ENCODE assay signal across 14 mouse cellular contexts in genomic region chr5:65866591-65866990, GRCm38 (mm10).
"Had no signal": no experiment of that assay in that cellular context is flagged by ENCODE, and none has a peak within 500 bp of the region (broad histone marks: within the 10 kb centered on the region; RNA-seq: fewer than 3 reads in every experiment).

No protein-coding gene starts in this region.

- H3K4me1 ChIP-seq: limb, embryonic 10.5 days; lung, embryonic 15.5 days; midbrain, embryonic 15.5 days; neural tube, embryonic 13.5 days had no signal

- H3K4me3 ChIP-seq: kidney, embryonic 15.5 days; left cerebral cortex, adult 2 months; limb, embryonic 10.5 days; liver, embryonic 12.5 days; lung, embryonic 15.5 days; midbrain, embryonic 15.5 days; neural tube, embryonic 13.5 days had no signal

- H3K36me3 ChIP-seq: kidney, embryonic 15.5 days; limb, embryonic 10.5 days; liver, embryonic 12.5 days; lung, embryonic 15.5 days; midbrain, embryonic 15.5 days; neural tube, embryonic 13.5 days had no signal

- H3K4me2 ChIP-seq: kidney, embryonic 15.5 days; liver, embryonic 12.5 days; lung, embryonic 15.5 days; midbrain, embryonic 11.5 days; midbrain, embryonic 15.5 days; neural tube, embryonic 13.5 days had no signal

- DNase-seq: kidney, adult 2 months; kidney, postnatal 14 days; lung, postnatal 14 days; right cerebral cortex, postnatal 14 days had no signal

- H3K27me3 ChIP-seq: kidney, embryonic 15.5 days; liver, embryonic 12.5 days; lung, embryonic 15.5 days; midbrain, embryonic 15.5 days; neural tube, embryonic 13.5 days had no signal

- H3K9ac ChIP-seq: kidney, embryonic 15.5 days; liver, embryonic 12.5 days; lung, embryonic 15.5 days; midbrain, embryonic 15.5 days; neural tube, embryonic 13.5 days had no signal

- ATAC-seq: intestine, embryonic 16.5 days; liver, embryonic 12.5 days; midbrain, embryonic 15.5 days had no signal

- H3K27ac ChIP-seq: kidney, embryonic 15.5 days; left cerebral cortex, adult 2 months; limb, embryonic 10.5 days; liver, embryonic 12.5 days; lung, embryonic 15.5 days; midbrain, embryonic 15.5 days; neural tube, embryonic 13.5 days; stomach, postnatal 0 days had no signal

- H3K9me3 ChIP-seq: kidney, embryonic 15.5 days; limb, embryonic 10.5 days; liver, embryonic 12.5 days; lung, embryonic 15.5 days; midbrain, embryonic 15.5 days; neural tube, embryonic 13.5 days had no signal
